Mouse (Mus musculus) gastrocnemius, postnatal 4 days (tissue): ENCODE data around the gene Gm20388. TPM values are rescaled to one million over a fixed set of nuclear protein-coding genes. Genes with fewer than 3 reads are reported as not detected.
A peak's percentile ranks its signal among the peaks of the same experiment; 100 is the strongest.

ENCODE experiments used
- DNase-seq, 2 experiments: peaks; one replicate each; pipeline ENCODE4 v3.0.0; 2021 to 2022; ENCODE audit warnings: low spot score in 2 of 2, mixed read lengths in 2 of 2
- total RNA-seq, 2 experiments: library from RNA; stranded (reverse); gene quantifications; 2 replicates each; pipeline ENCODE4 v1.2.3; 2021

The Gm20388 gene
- total RNA-seq, 2 experiments from 2014 or later = 12.8 to 22.8 TPM

DNA sequence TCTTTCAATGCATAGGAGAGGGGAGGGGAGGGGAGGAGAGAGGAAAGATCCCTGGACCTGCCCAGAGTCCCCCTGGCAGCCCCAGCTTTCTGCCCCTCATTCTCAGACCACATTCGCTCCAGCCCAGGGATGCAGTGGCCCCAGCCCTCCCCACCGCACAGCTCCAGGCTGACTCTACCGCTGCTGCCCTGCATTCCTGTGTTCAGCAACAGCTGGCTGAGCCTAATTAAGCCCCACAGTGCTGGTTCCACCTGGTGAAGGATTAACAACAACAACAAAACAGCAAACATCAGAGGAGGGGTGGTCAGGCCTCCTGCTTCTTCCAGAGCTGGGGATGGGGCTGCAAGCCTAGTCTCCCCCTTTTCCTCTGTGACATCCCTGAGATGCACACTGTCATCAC is 2818.0 kb downstream of the Gm20388 start:
- no peak for DNase-seq

- no peak for DNase-seq
Measured at GRCm38 (mm10) chr8:122735110-122735509, 2824.5 kb downstream of the Gm20388 start.

DNA sequence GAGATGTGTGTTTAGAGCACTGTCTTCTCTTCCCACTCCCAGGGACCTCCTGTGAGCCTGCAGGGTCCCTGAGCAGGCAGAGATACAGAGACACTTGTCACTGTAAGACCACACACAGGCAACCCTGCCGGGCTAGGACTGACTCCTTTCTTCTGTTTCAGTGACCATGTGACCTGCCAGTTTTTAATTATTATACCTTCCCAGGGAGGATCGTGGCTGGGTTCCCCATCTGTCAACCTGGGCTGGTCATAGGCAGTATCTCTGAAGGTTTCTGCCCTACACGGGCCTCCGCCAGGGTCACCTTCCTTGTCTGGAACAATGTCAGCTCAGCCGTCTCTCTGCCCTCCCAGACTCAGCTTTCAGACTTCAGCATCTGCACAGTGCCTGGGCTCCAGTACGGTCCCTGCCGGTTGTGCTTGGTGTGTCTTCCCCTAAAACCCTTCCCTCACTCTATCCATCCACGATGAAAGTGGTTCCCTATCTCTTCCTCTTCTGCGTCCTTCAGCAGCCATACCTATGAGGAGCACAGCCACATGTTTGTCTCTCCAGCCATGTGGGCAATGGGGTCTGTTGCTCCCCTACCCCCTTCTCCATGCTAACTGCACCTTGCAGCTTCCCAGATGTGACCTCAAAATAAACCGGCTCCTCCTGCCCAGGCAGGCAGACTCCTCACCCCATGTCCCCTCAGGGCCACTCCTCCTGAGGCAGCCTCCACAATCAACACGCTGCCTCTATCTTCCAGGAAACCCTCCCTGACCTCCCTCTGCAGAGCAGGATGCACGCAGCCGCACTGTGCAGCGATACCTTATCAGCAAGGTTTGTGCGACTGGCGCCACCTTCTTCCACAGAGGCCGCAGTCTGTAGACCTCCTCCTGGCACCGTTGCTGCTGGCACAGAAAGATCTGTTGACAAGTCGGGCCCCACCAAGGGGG is 2825.2 kb downstream of the Gm20388 start:
- no peak for DNase-seq

- DNase-seq = no peak
Measured at GRCm38 (mm10) chr8:122736623-122737022, 2826.0 kb downstream of the Gm20388 start.

- no peak for DNase-seq
Measured at GRCm38 (mm10) chr8:122737071-122737470, 2826.4 kb downstream of the Gm20388 start.

DNA sequence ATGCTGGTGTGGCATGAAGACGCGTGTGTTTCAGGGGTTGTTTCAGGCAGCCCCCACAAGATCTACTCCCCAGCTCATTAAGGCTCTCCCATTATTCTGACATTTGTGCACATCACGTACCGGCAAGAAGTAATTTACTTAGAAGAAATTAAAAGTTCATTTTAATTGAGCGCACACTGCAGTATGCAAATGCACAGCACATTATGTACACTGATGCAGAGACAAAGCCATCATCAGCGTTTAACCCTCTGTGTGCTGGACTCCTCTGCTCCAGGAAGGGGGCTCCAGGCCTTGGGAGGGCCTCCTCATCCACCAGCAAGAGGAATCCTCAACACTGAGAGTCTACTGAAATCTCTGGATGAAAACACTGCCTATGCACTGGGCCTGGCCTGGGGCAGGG is 2827.2 kb downstream of the Gm20388 start:
- DNase-seq = no peak

- no peak for DNase-seq
Measured at GRCm38 (mm10) chr8:122739102-122739725, 2828.6 kb downstream of the Gm20388 start.

GRCm38 (mm10) chr8:122742471-122742870 is 2831.8 kb downstream of the Gm20388 start:
- no peak for DNase-seq

DNA sequence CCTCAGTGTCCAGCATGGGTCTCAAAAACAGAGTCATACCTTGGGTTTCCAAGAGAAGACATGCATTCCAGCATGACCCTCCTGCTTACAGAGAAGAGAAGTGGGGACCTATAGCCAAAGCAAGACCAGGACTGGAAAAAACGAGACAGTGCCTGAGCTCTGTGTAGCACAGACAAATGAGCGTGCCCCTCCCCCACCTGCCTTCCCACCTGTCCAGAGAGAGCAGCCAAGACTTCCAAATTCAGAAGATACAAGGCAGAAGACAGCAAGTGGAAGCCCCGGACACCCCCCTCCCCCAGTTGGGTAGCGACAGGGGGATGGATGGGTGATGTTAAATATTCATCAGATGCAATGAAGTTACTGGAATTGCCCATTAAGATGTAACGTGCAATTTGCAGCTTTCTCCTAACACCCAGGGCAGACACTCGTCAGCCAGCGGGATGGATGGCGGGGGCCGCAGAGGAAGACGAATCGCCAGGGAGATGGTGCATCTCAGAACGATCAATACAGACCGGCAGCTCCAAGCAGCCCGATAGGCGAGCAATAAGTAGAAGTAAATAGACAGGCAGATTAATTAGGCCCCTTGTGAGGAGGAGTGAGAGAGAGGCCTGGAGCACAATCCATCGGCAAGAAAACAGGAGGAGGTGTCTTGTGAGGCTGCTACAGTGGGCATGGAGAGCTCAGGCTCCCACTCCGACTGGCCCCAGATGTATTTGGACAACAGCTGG is 2834.5 kb downstream of the Gm20388 start:
- DNase-seq = no peak

GRCm38 (mm10) chr8:122745750-122746275 is 2835.2 kb downstream of the Gm20388 start:
- DNase-seq = no peak

- no peak for DNase-seq
Measured at GRCm38 (mm10) chr8:122746439-122746838, 2835.8 kb downstream of the Gm20388 start.

GRCm38 (mm10) chr8:122747825-122748224 is 2837.2 kb downstream of the Gm20388 start:
- no peak for DNase-seq

DNA sequence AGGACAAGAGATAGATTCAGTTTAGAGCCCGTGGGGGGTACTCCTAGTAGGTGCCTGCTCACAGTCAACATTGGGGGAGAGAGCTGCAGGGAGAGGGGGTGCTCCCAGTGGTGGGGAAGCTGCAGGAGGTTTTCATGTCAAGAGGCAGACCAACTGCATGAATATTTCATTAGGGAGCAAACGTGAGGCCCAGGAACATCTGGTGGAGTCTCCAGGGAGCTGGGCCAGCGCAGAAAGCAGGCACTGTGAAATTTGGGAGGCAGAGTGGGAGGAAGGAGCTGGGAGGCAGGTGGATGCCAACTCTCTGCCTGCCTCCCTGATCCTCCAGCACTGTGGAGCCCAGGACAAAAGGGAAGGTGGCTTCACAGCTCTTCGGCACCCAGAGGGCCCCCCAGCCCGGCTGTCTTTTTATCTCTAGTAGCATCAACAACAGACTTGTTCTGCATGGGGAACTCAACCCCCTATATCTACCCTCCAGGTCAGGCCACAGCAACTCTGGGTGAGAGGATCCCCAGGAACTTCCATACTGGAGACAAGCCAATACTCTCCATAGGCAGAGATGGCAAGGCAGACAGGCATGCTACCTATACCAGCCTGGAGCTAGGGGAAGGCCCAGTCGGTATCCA is 2838.8 kb downstream of the Gm20388 start:
- no peak for DNase-seq

- peak in 1 of 2 experiments; percentile 41 for DNase-seq
Measured at GRCm38 (mm10) chr8:122751342-122751741, 2840.7 kb downstream of the Gm20388 start.

GRCm38 (mm10) chr8:122752111-122752721 is 2841.6 kb downstream of the Gm20388 start:
- no peak for DNase-seq

- DNase-seq = no peak
Measured at GRCm38 (mm10) chr8:122758597-122758996, 2848.0 kb downstream of the Gm20388 start.

DNA sequence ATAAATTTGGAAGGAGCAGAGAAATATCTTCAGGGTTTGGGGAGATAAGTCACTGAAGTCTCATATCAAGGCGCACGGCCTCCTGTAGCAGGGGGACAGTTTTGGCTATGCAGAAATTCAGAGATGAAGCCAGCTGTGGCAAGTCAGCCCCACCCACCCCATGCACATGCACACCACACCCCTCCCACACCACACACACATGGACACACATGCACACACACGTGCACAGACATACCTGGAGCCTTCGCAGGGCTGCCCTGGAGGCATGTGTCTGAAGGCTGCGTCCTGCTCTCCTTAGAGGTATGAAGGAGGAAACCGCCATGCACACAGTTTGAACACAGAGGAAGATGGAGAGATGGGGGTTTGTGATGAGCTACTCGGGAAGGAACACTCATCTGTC is 2849.5 kb downstream of the Gm20388 start:
- DNase-seq = no peak

GRCm38 (mm10) chr8:122761109-122761508 is 2850.5 kb downstream of the Gm20388 start:
- DNase-seq = no peak

- DNase-seq = no peak
Measured at GRCm38 (mm10) chr8:122762731-122763266, 2852.2 kb downstream of the Gm20388 start.

DNA sequence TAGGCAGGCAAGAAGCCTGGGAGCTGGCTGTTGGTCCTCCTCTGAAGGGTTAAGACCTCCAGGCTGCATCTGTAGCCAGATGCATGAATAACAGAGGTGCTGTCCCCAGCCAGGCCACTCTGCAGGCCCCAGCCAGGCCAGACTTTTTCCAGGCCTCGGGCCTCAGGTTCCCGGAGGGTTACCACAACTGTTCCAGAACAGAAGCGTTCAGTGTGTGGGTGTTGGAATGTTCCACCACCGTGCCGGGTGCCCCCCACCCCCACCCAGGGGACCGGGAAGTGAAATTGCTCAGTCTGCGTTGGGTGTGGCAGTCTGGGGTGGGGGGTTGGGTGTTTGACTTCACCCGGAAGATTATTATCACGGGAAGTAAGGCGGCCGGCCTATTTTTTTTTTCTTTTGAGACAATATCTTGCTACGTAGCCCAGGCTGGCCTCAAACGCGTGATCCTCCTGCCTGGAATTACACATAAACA is 2852.7 kb downstream of the Gm20388 start:
- DNase-seq = peak in 1 of 2 experiments; percentile 25
